Mouse (Mus musculus): ENCODE results near the gene Fbxw4. TPM values are rescaled to one million over a fixed set of nuclear protein-coding genes. Genes with fewer than 3 reads are reported as not detected.

The Fbxw4 gene
- total and polyA plus RNA-seq, 3 experiments = 28.1 to 61.5 (median 31.2) TPM

- 32% methylated on average over 1 of the region's 1 CpGs for WGBS
- intact Hi-C loops (cut with DNase I) = no loop called here
- Histone ChIP-seq H3K9ac (ENCODE audit: low read depth, low read length) (no peak overlapping the region), H3K27me3 (ENCODE audit: control insufficient read depth, insufficient read depth, low read length) (peaks cover 6% of the 10 kb centered on the region), H3K27ac (no peak overlapping the region), H3K79me2 (replicated peaks; ENCODE audit: control insufficient read depth, insufficient read depth, low read length) (no peaks in the 10 kb centered on the region), H3K36me3 (ENCODE audit: control insufficient read depth, insufficient read depth, low read length) (no peaks in the 10 kb centered on the region), H3K4me1 (ENCODE audit: control insufficient read depth, insufficient read depth, low read length) (peaks cover 3% of the 10 kb centered on the region), H3K4me3 (no peak overlapping the region)
- DNase-seq = peak; percentile 42 to 61
- TF ChIP-seq EP300 (IDR thresholded peaks at IDR 0.05; ENCODE audit: insufficient read depth, low read depth, low read length) (no peak), CTCF (IDR thresholded peaks at IDR 0.05) (peak; percentile 76), POLR2A (IDR thresholded peaks at IDR 0.05; ENCODE audit: insufficient read depth, low read depth, low read length) (no peak)
These were observed 122.6 kb downstream of the Fbxw4 start for GRCm38 (mm10) chr19:45537505-45537904.

- no peaks in the 10 kb centered on the region for H3K27me3 ChIP-seq (ENCODE audit: control insufficient read depth, insufficient read depth, low read length)
These were observed 124.2 kb downstream of the Fbxw4 start for GRCm38 (mm10) chr19:45535929-45536328.

GRCm38 (mm10) chr19:45535214-45535735, 124.8 kb downstream of the Fbxw4 start:
- 69% methylated on average over 8 of the region's 8 CpGs for WGBS
- intact Hi-C loops (cut with DNase I) = no loop called here
- no peak overlapping the region for H3K4me3 ChIP-seq
- no peak for DNase-seq
- no peaks in the 10 kb centered on the region for H3K36me3 ChIP-seq (ENCODE audit: control insufficient read depth, insufficient read depth, low read length)
- H3K79me2 ChIP-seq (replicated peaks; ENCODE audit: control insufficient read depth, insufficient read depth, low read length) = no peaks in the 10 kb centered on the region
- no peak overlapping the region for H3K9ac ChIP-seq (ENCODE audit: low read depth, low read length)
- H3K27me3 ChIP-seq (ENCODE audit: control insufficient read depth, insufficient read depth, low read length) = no peaks in the 10 kb centered on the region
- no peaks in the 10 kb centered on the region for H3K4me1 ChIP-seq (ENCODE audit: control insufficient read depth, insufficient read depth, low read length)
- no peak for TF ChIP-seq CTCF (IDR thresholded peaks at IDR 0.05)
- no peak for TF ChIP-seq POLR2A (IDR thresholded peaks at IDR 0.05; ENCODE audit: insufficient read depth, low read depth, low read length)
- no peak for TF ChIP-seq EP300 (IDR thresholded peaks at IDR 0.05; ENCODE audit: insufficient read depth, low read depth, low read length)
- H3K27ac ChIP-seq = no peak overlapping the region

More at GRCm38 (mm10) chr19:45535929-45536328, 124.2 kb downstream of the Fbxw4 start:
- TF ChIP-seq EP300 (IDR thresholded peaks at IDR 0.05; ENCODE audit: insufficient read depth, low read depth, low read length) = no peak
- no peak for TF ChIP-seq POLR2A (IDR thresholded peaks at IDR 0.05; ENCODE audit: insufficient read depth, low read depth, low read length)
- no peak for TF ChIP-seq CTCF (IDR thresholded peaks at IDR 0.05)
- Histone ChIP-seq H3K79me2 (replicated peaks; ENCODE audit: control insufficient read depth, insufficient read depth, low read length) (no peaks in the 10 kb centered on the region), H3K4me3 (no peak overlapping the region), H3K36me3 (ENCODE audit: control insufficient read depth, insufficient read depth, low read length) (no peaks in the 10 kb centered on the region), H3K9ac (ENCODE audit: low read depth, low read length) (no peak overlapping the region), H3K27ac (no peak overlapping the region), H3K4me1 (ENCODE audit: control insufficient read depth, insufficient read depth, low read length) (no peaks in the 10 kb centered on the region)
- no peak for DNase-seq
- 34% methylated on average over 6 of the region's 6 CpGs for WGBS
- intact Hi-C loops (cut with DNase I) = no loop called here

GRCm38 (mm10) chr19:45533617-45534016, 126.5 kb downstream of the Fbxw4 start:
- TF ChIP-seq EP300 (IDR thresholded peaks at IDR 0.05; ENCODE audit: insufficient read depth, low read depth, low read length) = no peak
- TF ChIP-seq POLR2A (IDR thresholded peaks at IDR 0.05; ENCODE audit: insufficient read depth, low read depth, low read length) = no peak
- no peak for TF ChIP-seq CTCF (IDR thresholded peaks at IDR 0.05)
- no peak for DNase-seq
- Histone ChIP-seq H3K79me2 (replicated peaks; ENCODE audit: control insufficient read depth, insufficient read depth, low read length) (no peaks in the 10 kb centered on the region), H3K4me1 (ENCODE audit: control insufficient read depth, insufficient read depth, low read length) (peaks cover 2% of the 10 kb centered on the region; the same call in 1 of the 2 replicates), H3K9ac (ENCODE audit: low read depth, low read length) (no peak overlapping the region), H3K27ac (no peak overlapping the region), H3K27me3 (ENCODE audit: control insufficient read depth, insufficient read depth, low read length) (no peaks in the 10 kb centered on the region), H3K36me3 (ENCODE audit: control insufficient read depth, insufficient read depth, low read length) (no peaks in the 10 kb centered on the region), H3K4me3 (no peak overlapping the region)
- 39% methylated on average over 7 of the region's 7 CpGs for WGBS
- intact Hi-C loops (cut with DNase I) = no loop called here

- TF ChIP-seq CTCF (IDR thresholded peaks at IDR 0.05) (no peak), POLR2A (IDR thresholded peaks at IDR 0.05; ENCODE audit: insufficient read depth, low read depth, low read length) (no peak), EP300 (IDR thresholded peaks at IDR 0.05; ENCODE audit: insufficient read depth, low read depth, low read length) (no peak)
- intact Hi-C loops (cut with DNase I) = no loop called here
- H3K27me3 ChIP-seq (ENCODE audit: control insufficient read depth, insufficient read depth, low read length) = no peaks in the 10 kb centered on the region
- H3K4me3 ChIP-seq = no peak overlapping the region
- no peak for DNase-seq
- H3K36me3 ChIP-seq (ENCODE audit: control insufficient read depth, insufficient read depth, low read length) = no peaks in the 10 kb centered on the region
- H3K4me1 ChIP-seq (ENCODE audit: control insufficient read depth, insufficient read depth, low read length) = peaks cover 2% of the 10 kb centered on the region; the same call in 1 of the 2 replicates
- no peak overlapping the region for H3K27ac ChIP-seq
- no peak overlapping the region for H3K9ac ChIP-seq (ENCODE audit: low read depth, low read length)
- H3K79me2 ChIP-seq (replicated peaks; ENCODE audit: control insufficient read depth, insufficient read depth, low read length) = no peaks in the 10 kb centered on the region
- WGBS = 76% methylated on average over 6 of the region's 6 CpGs
These were observed 128.6 kb downstream of the Fbxw4 start for GRCm38 (mm10) chr19:45531554-45531953.

GRCm38 (mm10) chr19:45530200-45530995, 129.7 kb downstream of the Fbxw4 start:
- DNase-seq = peak; percentile 45 to 58
- no peak overlapping the region for H3K27ac ChIP-seq
- no peaks in the 10 kb centered on the region for H3K36me3 ChIP-seq (ENCODE audit: control insufficient read depth, insufficient read depth, low read length)
- no peaks in the 10 kb centered on the region for H3K79me2 ChIP-seq (replicated peaks; ENCODE audit: control insufficient read depth, insufficient read depth, low read length)
- WGBS = 62% methylated on average over 15 of the region's 15 CpGs
- no peaks in the 10 kb centered on the region for H3K27me3 ChIP-seq (ENCODE audit: control insufficient read depth, insufficient read depth, low read length)
- no peak overlapping the region for H3K4me3 ChIP-seq
- intact Hi-C loops (cut with DNase I) = no loop called here
- peaks cover 2% of the 10 kb centered on the region; the same call in 1 of the 2 replicates for H3K4me1 ChIP-seq (ENCODE audit: control insufficient read depth, insufficient read depth, low read length)
- H3K9ac ChIP-seq (ENCODE audit: low read depth, low read length) = no peak overlapping the region
- no peak for TF ChIP-seq EP300 (IDR thresholded peaks at IDR 0.05; ENCODE audit: insufficient read depth, low read depth, low read length)
- no peak for TF ChIP-seq CTCF (IDR thresholded peaks at IDR 0.05)
- TF ChIP-seq POLR2A (IDR thresholded peaks at IDR 0.05; ENCODE audit: insufficient read depth, low read depth, low read length) = no peak

Data from heart, adult 2 months (tissue).